Mouse (Mus musculus) liver, postnatal 0 days (tissue): ENCODE data around the gene Stx8.

Experiments used
- CTCF ChIP-seq: sonication (generic); IDR thresholded peaks from 2 replicates; pipeline ENCODE4 v1.5.1; 2016; ENCODE audit warnings: antibody characterized with exemption, low read depth
- EP300 ChIP-seq: IDR thresholded peaks from 2 replicates; pipeline ENCODE4 v1.6.1; 2016; ENCODE audit warnings: antibody characterized with exemption, low read depth, mild to moderate bottlenecking

GRCm38 (mm10) chr11:68046916-68047315, 80.9 kb downstream of the Stx8 start:
- TF ChIP-seq CTCF = peak; percentile 48
- TF ChIP-seq EP300 = no peak
